In the genomic region with DNA sequence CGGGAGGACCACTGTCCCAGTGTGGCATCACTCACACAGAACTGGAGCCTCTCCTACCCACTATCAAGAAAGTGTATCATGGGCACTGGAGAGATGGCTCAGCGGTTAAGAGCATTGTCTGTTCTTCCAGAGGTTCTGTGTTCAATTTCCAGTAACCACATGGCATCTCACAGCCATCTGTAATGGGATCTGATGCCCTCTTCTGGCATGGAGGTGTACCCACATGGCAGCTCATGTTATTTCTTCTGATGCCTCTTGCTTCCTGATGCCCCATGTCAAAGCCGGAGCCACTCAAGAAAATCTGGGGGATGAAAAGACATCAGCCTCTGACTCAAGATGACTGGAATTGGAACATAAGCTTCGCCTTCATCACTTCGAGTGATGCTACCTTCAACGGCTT, we compare ENCODE assay signal across 12 mouse cellular contexts. TPM values are rescaled to one million over a fixed set of nuclear protein-coding genes. Genes with fewer than 3 reads are reported as not detected.
DNase-seq lines count a peak whose midpoint lies in the region; ATAC-seq and TF ChIP-seq lines count a peak whose summit lies in the region.
"Had no signal": no experiment of that assay in that cellular context is flagged by ENCODE, and none has a peak within 500 bp of the region (broad histone marks: within the 10 kb centered on the region; RNA-seq: fewer than 3 reads in every experiment).

No protein-coding gene starts in this region.

- WGBS in kidney, postnatal 0 days, result 87% methylated on average over 6 of the region's 6 CpGs
- 90% methylated on average over 6 of the region's 6 CpGs for WGBS in kidney, embryonic 14.5 days

- DNase-seq in kidney, postnatal 0 days (ENCODE audit: low spot score), result no peak
- peak; percentile 72 for DNase-seq in 416B (ENCODE audit: low read depth)
- DNase-seq in CD4-positive helper T cell, adult 2 months (ENCODE audit: low read depth, low spot score), result peak; percentile 16
- DNase-seq in induced T-regulatory cell, adult 2 months (ENCODE audit: low read depth), result peak; percentile 48
- no peak for DNase-seq in urinary bladder, adult 18-20 months (ENCODE audit: low spot score in 2 of 2)
- DNase-seq in adrenal gland, adult 2 months, result no peak
- DNase-seq: adrenal gland, postnatal 36 days; cerebellum, adult 11-12 months; gastrocnemius, postnatal 10 days had no signal

- H3K27ac ChIP-seq in kidney, postnatal 0 days, result no peak overlapping the region
- H3K27ac ChIP-seq in kidney, embryonic 14.5 days (ENCODE audit: low read depth, low read length), result no peak overlapping the region
- H3K27ac ChIP-seq: limb, embryonic 13.5 days had no signal

- no peaks in the 10 kb centered on the region for H3K9me3 ChIP-seq in kidney, postnatal 0 days (replicated peaks; ENCODE audit: low read length)
- H3K9me3 ChIP-seq in kidney, embryonic 14.5 days (ENCODE audit: control insufficient read depth, low read length), result no peaks in the 10 kb centered on the region
- H3K9me3 ChIP-seq: limb, embryonic 13.5 days had no signal

- TF ChIP-seq CTCF in kidney, postnatal 0 days (IDR thresholded peaks at IDR 0.05; ENCODE audit: low read depth), result peak; percentile 42

- H3K4me1 ChIP-seq in kidney, postnatal 0 days (replicated peaks; ENCODE audit: insufficient read depth, low read length), result no peaks in the 10 kb centered on the region
- H3K4me1 ChIP-seq in kidney, embryonic 14.5 days (ENCODE audit: control insufficient read depth, insufficient read depth, low read length), result no peaks in the 10 kb centered on the region
- H3K4me1 ChIP-seq: limb, embryonic 13.5 days had no signal

- no peak overlapping the region for H3K4me2 ChIP-seq in kidney, postnatal 0 days (ENCODE audit: low read length)
- H3K4me2 ChIP-seq in kidney, embryonic 14.5 days (replicated peaks; ENCODE audit: low read depth, low read length), result no peak overlapping the region
- H3K4me2 ChIP-seq: limb, embryonic 13.5 days had no signal

- no peak overlapping the region for H3K9ac ChIP-seq in kidney, postnatal 0 days (ENCODE audit: low read depth, low read length)
- H3K9ac ChIP-seq in kidney, embryonic 14.5 days (ENCODE audit: low read depth, low read length), result no peak overlapping the region
- H3K9ac ChIP-seq: limb, embryonic 13.5 days had no signal

- no peak for ATAC-seq in kidney, postnatal 0 days (replicated peaks; ENCODE audit: low FRiP score, low read depth)
- no peak for ATAC-seq in kidney, embryonic 14.5 days (ENCODE audit: low FRiP score, low TSS enrichment)
- ATAC-seq: midbrain, embryonic 16.5 days had no signal

- H3K27me3 ChIP-seq in kidney, postnatal 0 days (ENCODE audit: insufficient read depth, low read length), result no peaks in the 10 kb centered on the region
- no peaks in the 10 kb centered on the region; the same call in 1 of the 2 replicates for H3K27me3 ChIP-seq in kidney, embryonic 14.5 days (ENCODE audit: control insufficient read depth, insufficient read depth, low read length)

- no peaks in the 10 kb centered on the region for H3K36me3 ChIP-seq in kidney, postnatal 0 days (ENCODE audit: insufficient read depth, low read length)
- H3K36me3 ChIP-seq in kidney, embryonic 14.5 days (ENCODE audit: control insufficient read depth, insufficient read depth, low read length), result no peaks in the 10 kb centered on the region
- H3K36me3 ChIP-seq: limb, embryonic 13.5 days had no signal

- no peak overlapping the region for H3K4me3 ChIP-seq in kidney, postnatal 0 days (replicated peaks; ENCODE audit: low read depth, low read length)
- H3K4me3 ChIP-seq in kidney, embryonic 14.5 days (ENCODE audit: low read length), result no peak overlapping the region
- H3K4me3 ChIP-seq: limb, embryonic 13.5 days had no signal

RNA-seq across cellular contexts. Expression of gene Wdtc1, which starts 7.6 kb away (rescaled TPM):
- 9.9 and 11.2 TPM in 2 replicates for polyA plus RNA-seq in kidney, postnatal 0 days (2015; fragmentation: Nextera tagmentation; extraction: Ambion mirVana)
- polyA plus RNA-seq in kidney, embryonic 14.5 days (2014; fragmentation: Nextera tagmentation; extraction: Ambion mirVana), result 10.0 and 16.0 TPM in 2 replicates
- total RNA-seq in adrenal gland, adult 2 months (2021), result 10 to 100 TPM; 56.3 to 56.9 TPM
- 75.2 and 83.0 TPM in 2 replicates for polyA plus RNA-seq in adrenal gland, adult 2 months (2012; rRNA removed)

RNA-seq across cellular contexts. Expression of gene Slc9a1, which starts 23.8 kb away (rescaled TPM):
- polyA plus RNA-seq in kidney, postnatal 0 days (2015; fragmentation: Nextera tagmentation; extraction: Ambion mirVana), result 5.7 and 7.1 TPM in 2 replicates
- polyA plus RNA-seq in kidney, embryonic 14.5 days (2014; fragmentation: Nextera tagmentation; extraction: Ambion mirVana), result 5.6 and 7.6 TPM in 2 replicates
- total RNA-seq in adrenal gland, adult 2 months (2021), result 10 to 100 TPM; 57.8 to 69.0 TPM
- polyA plus RNA-seq in adrenal gland, adult 2 months (2012; rRNA removed), result 104 and 127 TPM in 2 replicates

Comparison
In these comparisons a context has a peak if more than half of its experiments do, and no peak if none do; other contexts are left out.
1. DNase-seq: peak in 416B (single experiment), CD4-positive helper T cell, adult 2 months (single experiment) and induced T-regulatory cell, adult 2 months (single experiment); none in kidney, postnatal 0 days (single experiment), urinary bladder, adult 18-20 months (0 of 2) and adrenal gland, adult 2 months (single experiment).
2. RNA of gene Slc9a1, which starts 23.8 kb away (polyA plus RNA-seq): 104 to 127 TPM in adrenal gland, adult 2 months; 5.6 to 7.6 TPM in kidney, embryonic 14.5 days and 5.7 to 7.1 TPM in kidney, postnatal 0 days; every median in the first group is over 10 times any median in the second.